Mouse (Mus musculus) ES-Bruce4 (cell line): Measurements from ENCODE around the gene Caln1.

Experiments used
- CTCF ChIP-seq: IDR thresholded peaks from one replicate; pipeline ENCODE4 v1.8.1; 2011; ENCODE audit warnings: low read depth, low read length
- EP300 ChIP-seq: IDR thresholded peaks from 2 replicates; pipeline ENCODE4 v1.6.1; 2011; ENCODE audit warnings: low read depth, low read length; ENCODE audit not compliant: insufficient read depth
- POLR2A ChIP-seq: IDR thresholded peaks from one replicate; pipeline ENCODE4 v1.8.1; 2011; ENCODE audit warnings: low read length; ENCODE audit not compliant: insufficient read depth

- TF ChIP-seq CTCF (peak; percentile 10), POLR2A (no peak), EP300 (no peak)
Observed at GRCm38 (mm10) chr5:130393618-130394355, 24.5 kb downstream of the Caln1 start.
